Comparison of ENCODE assay signal across 8 mouse cellular contexts in the genomic region with DNA sequence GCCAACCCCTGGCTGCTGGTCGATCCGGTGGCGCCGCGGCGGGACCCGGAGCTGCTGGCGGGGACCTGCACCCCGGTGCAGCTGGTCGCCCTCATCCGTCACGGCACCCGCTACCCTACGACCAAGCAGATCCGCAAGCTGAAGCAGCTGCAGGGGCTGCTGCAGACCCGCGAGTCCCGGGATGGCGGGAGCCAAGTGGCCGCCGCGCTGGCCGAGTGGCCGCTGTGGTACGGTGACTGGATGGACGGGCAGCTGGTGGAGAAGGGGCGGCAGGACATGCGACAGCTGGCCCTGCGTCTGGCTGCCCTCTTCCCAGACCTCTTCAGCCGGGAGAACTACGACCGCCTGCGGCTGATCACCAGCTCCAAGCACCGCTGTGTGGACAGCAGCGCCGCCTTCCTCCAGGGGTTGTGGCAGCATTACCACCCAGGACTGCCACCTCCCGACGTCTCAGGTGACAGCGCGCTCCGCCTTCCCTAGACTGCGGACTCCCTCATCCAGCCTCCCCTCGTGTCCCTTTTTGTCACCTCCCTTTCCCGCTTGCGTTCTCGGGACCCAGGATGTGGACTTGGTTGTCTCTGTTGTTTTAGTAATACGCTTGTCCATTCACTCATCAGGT. TPM values are rescaled to one million over a fixed set of nuclear protein-coding genes. Genes with fewer than 3 reads are reported as not detected.
A peak's percentile ranks its signal among the peaks of the same experiment; 100 is the strongest.
DNase-seq lines count a peak whose midpoint lies in the region; ATAC-seq lines count a peak whose summit lies in the region.
"Not testable (repeated sequence)": the region's sequence is repeated elsewhere in the genome, so short reads cannot be mapped to it uniquely, and the experiment has no call there.

No protein-coding gene starts in this region.

- intact Hi-C loops in gastrocnemius, postnatal 14 days (cut with DNase I; ENCODE audit: low total_unique reads) = not testable (repeated sequence)
- intact Hi-C loops in left cerebral cortex, postnatal 14 days (cut with DNase I) = loop anchor here (5.0 kb wide), 1 partner anchor 99 kb away; a partner anchor contains a TSS

- DNase-seq in T-cell, adult 2 months (ENCODE audit: low spot score) = peak; percentile 67
- DNase-seq in embryo, embryonic 10 days (ENCODE audit: low spot score) = peak; percentile 74
- DNase-seq in gastrocnemius, postnatal 14 days = peak; percentile 58
- DNase-seq in left cerebral cortex, postnatal 14 days (ENCODE audit: low spot score in 2 of 2) = peak; percentile 41 to 72
- DNase-seq in right cerebral cortex, postnatal 14 days = peak; percentile 57
- DNase-seq in urinary bladder, postnatal 25 days (ENCODE audit: low spot score) = peak; percentile 44

- peak; percentile 71 for ATAC-seq in inflammation-experienced regulatory T-cells, adult 6 months
- ATAC-seq in megakaryocyte progenitor cell, adult 5-6 weeks (replicated peaks; ENCODE audit: poor library complexity) = peak; percentile 62

RNA-seq across cellular contexts. Expression of a gene that starts 0.6 kb away (rescaled TPM):
- 10 to 100 TPM; 17.1 to 21.1 TPM for total RNA-seq in gastrocnemius, postnatal 14 days (2021)
- polyA plus RNA-seq in inflammation-experienced regulatory T-cells, adult 6 months (2017; shearing (Covaris generic)) = 10 to 100 TPM in 2 of 3 experiments, 1 to 10 TPM in 1; 8.0 to 12.0 (median 11.6) TPM
- total RNA-seq in left cerebral cortex, postnatal 14 days (2021) = 10 to 100 TPM; 66.8 to 70.2 TPM
- 58.3 and 67.6 TPM in 2 replicates for total RNA-seq in megakaryocyte progenitor cell, adult 5-6 weeks (2015)
- total RNA-seq in megakaryocyte progenitor cell, adult 5-6 weeks (2017) = 45.6 and 53.2 TPM in 2 replicates

RNA-seq across cellular contexts. Expression of a gene that starts 19.8 kb away (rescaled TPM):
- 10 to 100 TPM; 27.7 to 28.4 TPM for total RNA-seq in gastrocnemius, postnatal 14 days (2021)
- 100 to 1,000 TPM; 239 to 553 (median 263) TPM for polyA plus RNA-seq in inflammation-experienced regulatory T-cells, adult 6 months (2017; shearing (Covaris generic))
- total RNA-seq in left cerebral cortex, postnatal 14 days (2021) = 10 to 100 TPM; 21.6 to 24.0 TPM
- total RNA-seq in megakaryocyte progenitor cell, adult 5-6 weeks (2015) = 253 and 285 TPM in 2 replicates
- total RNA-seq in megakaryocyte progenitor cell, adult 5-6 weeks (2017) = 104 and 124 TPM in 2 replicates

Comparison
In these comparisons a context has a peak if more than half of its experiments do, and no peak if none do; other contexts are left out.
1. Peak in every context shown above with its lines: DNase-seq and ATAC-seq.